Mouse (Mus musculus) spleen, postnatal 4 days (tissue): Measurements from ENCODE around the gene Errfi1.

Source experiments
- DNase-seq, 2 experiments: peaks; one replicate each; pipeline ENCODE4 v3.0.0; 2022; ENCODE audit warnings: low spot score in 2 of 2

The Errfi1 gene

DNA sequence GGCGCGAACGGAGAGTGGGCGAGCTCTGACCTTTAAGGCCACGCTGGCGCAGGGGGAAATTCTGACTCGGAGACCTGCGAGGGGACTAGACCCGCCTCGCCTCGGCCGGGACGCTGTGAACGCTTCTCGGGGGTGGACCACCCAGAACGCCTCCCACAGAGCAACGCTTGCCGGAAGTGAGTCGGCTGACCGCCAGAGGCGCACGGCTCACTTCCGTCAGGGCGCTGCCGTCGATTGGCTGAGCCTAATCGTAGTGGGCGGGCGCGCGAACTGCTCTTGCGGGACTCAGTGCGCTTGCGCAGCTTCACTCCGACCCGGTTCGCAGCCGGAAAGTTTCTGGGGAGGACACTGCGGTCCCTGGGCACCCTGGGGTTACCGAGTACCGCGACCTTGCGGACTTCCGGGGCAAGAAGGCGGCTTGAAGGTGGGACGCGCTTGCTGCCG, 60.6 kb downstream of the Errfi1 start, which contains the start of the genes Park7 and Tnfrsf9:
TSS of gene Park7 (minus strand) at position 148 of the 444 bp plus-strand sequence.
TSS of gene Tnfrsf9 (plus strand) at position 273 of the 444 bp plus-strand sequence.
- peak; percentile 96 to 98 for DNase-seq

DNA sequence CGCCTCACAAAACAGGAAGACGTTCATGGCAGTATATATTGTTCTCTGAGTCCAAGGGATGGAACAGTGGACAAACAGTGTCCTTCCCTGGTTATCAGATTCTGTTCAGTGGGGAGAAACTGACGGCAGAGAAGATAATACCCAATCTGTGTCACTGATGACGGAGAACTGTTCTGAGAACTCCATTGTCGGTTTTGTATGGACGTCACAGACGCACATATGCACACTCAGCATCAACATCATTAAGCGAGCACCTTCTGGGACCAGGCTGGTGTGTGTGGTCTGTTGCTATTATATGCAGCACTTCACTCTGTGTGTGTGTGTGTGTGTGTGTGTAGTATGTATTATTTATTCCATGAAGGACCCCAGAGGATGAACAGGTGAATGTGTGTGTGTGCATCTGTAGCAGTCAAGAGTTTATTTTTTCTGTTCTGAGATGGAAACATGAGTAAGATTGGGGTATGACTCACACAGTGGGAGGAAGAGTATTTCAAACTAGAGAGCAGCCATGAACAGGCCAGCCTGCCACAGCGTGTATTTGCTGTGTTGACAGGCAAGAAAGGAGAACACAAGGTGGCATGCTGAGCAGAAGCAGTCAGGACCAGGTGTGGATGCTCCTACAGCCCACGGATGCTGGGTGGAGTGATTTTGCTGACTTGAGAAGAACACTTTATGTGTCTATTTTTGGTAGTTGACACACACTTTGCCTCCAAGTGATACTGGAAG, 61.6 kb downstream of the Errfi1 start:
- no peak for DNase-seq

DNA sequence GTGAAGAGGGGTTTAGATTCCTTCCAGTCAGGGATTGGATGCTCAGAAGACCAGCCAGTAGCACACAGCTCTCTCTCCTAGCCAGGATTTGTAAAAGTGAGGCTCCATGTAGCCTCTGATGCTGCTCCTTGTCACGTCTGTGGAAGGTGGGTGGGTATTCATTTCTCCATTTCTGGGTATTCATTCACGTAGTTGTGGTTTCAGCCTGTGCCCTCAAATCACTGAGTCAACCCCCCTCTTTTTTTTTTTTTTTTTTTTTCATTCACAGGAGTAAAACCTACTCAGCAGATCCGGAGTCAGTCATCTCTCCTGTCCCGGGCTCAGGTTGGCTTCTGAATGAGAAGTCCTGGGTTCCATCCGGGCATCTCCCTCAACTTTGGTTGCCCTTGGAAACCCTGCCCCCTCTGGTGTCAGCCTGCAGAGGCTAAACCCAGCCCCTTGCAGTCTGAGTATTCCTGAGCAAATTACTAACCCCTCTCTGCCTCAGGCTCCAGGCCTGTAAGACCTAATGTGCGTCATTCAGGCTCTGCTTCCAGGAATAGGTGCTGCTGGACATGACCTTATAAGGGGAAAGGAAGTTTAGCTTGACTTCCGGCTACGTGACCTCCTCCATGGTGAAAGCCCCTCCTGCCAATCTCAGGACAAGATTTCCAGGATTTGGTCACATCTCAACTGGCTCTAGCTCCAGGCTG, 63.8 kb downstream of the Errfi1 start:
- no peak for DNase-seq
